Mouse (Mus musculus) erythroblast, embryonic 14.5 days (primary cell): ENCODE data around the gene Eprs. TPM values are rescaled to one million over a fixed set of nuclear protein-coding genes. Genes with fewer than 3 reads are reported as not detected.
"Not testable (repeated sequence)": the region's sequence is repeated elsewhere in the genome, so short reads cannot be mapped to it uniquely, and the experiment has no call there.

Experiments used
- H3K27me3 ChIP-seq: 2 replicates; pipeline ENCODE4 v1.6.1; 2012; ENCODE audit warnings: inconsistent platforms; ENCODE audit not compliant: control insufficient read depth
- H3K36me3 ChIP-seq: 2 replicates; pipeline ENCODE4 v1.6.1; 2012; ENCODE audit warnings: mild to moderate bottlenecking, inconsistent platforms; ENCODE audit not compliant: control insufficient read depth
- H3K4me1 ChIP-seq: 2 replicates; pipeline ENCODE4 v1.6.1; 2012; ENCODE audit warnings: inconsistent platforms; ENCODE audit not compliant: control insufficient read depth
- H3K4me3 ChIP-seq: replicated peaks from 2 replicates; pipeline ENCODE3; 2012; ENCODE audit warnings: moderate library complexity, mild to moderate bottlenecking, inconsistent platforms
- H3K9me3 ChIP-seq: 2 replicates; pipeline ENCODE4 v1.6.1; 2012; ENCODE audit warnings: low read length, inconsistent platforms, mixed read lengths; ENCODE audit not compliant: control insufficient read depth
- GATA1 ChIP-seq: IDR thresholded peaks from 2 replicates; pipeline ENCODE4 v1.6.1; 2012; ENCODE audit warnings: low read length, inconsistent platforms, mixed read lengths
- TAL1 ChIP-seq: IDR thresholded peaks from 3 replicates; pipeline ENCODE4 v1.6.1; 2012; ENCODE audit warnings: low read length, inconsistent platforms, mixed read lengths
- polyA plus RNA-seq: library from polyadenylated mRNA; stranded (reverse); fragments of >175 nt; gene quantifications from 2 replicates; pipeline ENCODE4 v1.2.3, GENCODE M21; 2012

Gene Eprs
- 0.39 and 0.60 TPM in 2 replicates for polyA plus RNA-seq

DNA sequence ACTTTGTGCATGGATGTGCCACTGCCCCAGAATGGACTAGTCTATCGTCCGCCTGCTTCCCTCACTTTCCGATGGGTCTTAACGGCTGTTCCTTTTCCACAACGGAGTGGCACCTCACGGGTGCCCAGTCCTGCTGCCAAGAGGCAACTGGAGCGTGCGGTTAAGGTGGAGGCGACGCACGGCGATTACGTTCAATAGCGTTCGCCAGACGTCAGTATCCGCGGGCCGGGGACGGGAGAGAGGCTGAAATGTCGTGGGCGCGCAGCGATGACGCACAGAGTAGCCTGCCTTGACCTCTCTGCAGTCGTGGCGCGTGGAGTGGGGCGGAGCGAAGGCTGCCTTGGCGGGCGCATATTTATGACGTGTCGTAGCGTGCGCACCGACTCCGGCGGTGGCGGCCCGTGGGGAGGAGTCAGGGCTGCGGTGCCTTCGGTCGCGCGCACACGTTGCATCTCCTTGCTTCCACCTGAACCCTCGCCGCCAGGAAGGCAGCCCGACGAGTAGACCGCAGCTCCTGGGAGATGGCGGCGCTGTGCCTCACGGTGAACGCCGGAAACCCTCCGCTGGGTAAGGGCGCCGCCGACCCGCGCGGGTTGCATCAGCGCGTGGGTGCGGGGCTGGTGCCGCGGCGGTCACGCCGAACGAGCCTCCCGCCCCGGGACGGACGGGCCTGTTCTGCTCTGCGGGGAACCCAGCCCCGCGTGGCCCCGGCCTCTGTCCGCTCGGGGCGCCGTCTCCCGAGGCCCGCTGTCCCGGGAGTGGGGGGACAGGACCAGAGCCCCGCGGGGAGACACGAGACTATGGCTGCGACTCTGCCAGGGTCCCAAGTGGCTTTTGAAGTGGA, at the start of gene Eprs:
Gene Eprs, plus strand, starts transcription at position 368 of the 844 bp plus-strand sequence.
- Histone ChIP-seq H3K27me3 (no peaks in the 10 kb centered on the region), H3K4me1 (peaks cover 32% of the 10 kb centered on the region), H3K36me3 (peaks cover 17% of the 10 kb centered on the region), H3K9me3 (no peaks in the 10 kb centered on the region), H3K4me3 (peak within 1 kb of the TSS; percentile 90)
- no peak for TF ChIP-seq TAL1
- no peak for TF ChIP-seq GATA1

DNA sequence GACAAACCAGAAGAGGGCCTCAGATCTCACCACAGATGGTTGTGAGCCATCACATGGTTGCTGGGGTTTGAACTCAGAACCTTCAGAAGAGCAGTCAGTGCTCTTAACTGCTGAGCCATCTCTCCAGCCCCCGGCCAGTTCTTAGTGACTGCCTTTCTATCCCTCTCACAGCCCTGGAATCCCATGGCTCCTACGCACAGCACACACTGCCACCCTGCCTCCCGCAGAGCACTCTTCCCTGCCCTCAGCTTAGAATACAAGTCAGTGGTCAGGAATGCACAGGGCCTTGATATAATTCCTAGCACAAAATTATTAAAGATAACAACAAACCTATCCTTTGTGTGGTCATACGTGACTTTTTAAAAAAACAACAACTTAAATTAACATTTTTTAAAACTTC, 48.3 kb upstream of the Eprs start:
- TF ChIP-seq TAL1 (no peak), GATA1 (no peak)
- Histone ChIP-seq H3K27me3 (no peaks in the 10 kb centered on the region), H3K4me3 (no peak overlapping the region), H3K4me1 (no peaks in the 10 kb centered on the region), H3K36me3 (peaks cover 68% of the 10 kb centered on the region), H3K9me3 (no peaks in the 10 kb centered on the region; the same call in 1 of the 2 replicates)

- Histone ChIP-seq H3K27me3 (no peaks in the 10 kb centered on the region), H3K4me3 (no peak overlapping the region), H3K36me3 (peaks cover 80% of the 10 kb centered on the region), H3K9me3 (no peaks in the 10 kb centered on the region; the same call in 1 of the 2 replicates), H3K4me1 (no peaks in the 10 kb centered on the region)
- TF ChIP-seq GATA1 = no peak
- no peak for TF ChIP-seq TAL1
These were observed 46.8 kb upstream of the Eprs start for GRCm38 (mm10) chr1:185315846-185316568.

- Histone ChIP-seq H3K36me3 (peaks cover 44% of the 10 kb centered on the region), H3K4me1 (peaks cover 37% of the 10 kb centered on the region), H3K4me3 (peak overlapping the region; percentile 89)
- H3K9me3 ChIP-seq, H3K27me3 ChIP-seq: not testable (repeated sequence)
These were observed 35.0 kb upstream of the Eprs start for GRCm38 (mm10) chr1:185327754-185328345.

DNA sequence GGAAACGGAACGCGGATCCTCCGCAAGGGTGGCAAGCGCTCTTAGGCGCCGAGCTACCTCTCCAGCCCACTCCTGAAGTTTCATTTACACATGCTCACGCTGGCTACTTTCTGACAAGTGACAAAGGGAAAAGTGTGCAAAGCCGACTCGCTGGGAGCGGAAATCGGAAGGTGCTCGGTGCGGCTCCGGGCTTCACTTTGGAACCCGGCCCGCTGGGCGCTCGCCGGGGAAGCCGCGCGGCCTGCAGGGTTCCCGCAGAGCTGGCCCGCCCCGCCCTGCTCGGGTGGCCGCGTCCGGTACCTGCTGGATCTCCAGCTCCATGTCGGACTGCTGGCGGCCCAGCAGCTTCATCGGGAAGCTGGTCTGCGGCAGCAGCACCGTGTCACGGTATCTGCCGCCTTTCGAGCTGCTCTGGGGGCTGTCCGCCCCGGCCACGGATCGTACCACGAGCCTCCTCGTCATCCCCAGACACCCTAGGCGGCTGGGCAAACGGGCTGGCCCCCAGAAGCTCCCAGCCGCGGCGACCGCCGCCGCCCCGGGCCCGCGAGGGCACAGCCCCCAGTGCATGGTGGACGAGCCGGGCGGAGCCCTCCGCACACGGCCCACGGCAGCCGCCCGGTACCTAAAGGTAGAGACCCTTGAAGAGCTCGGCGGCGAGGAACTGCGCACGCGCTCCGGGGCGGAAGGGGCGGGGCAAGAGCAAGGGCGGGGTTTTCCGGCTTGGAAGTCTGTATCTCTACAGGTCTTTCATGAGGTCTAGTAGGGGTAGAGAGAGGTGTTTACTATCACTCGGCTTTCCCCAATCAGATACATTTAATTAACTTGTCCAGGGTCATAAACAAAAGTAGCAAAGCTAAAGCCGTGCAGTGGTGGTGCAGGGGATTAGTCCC, 33.9 kb upstream of the Eprs start, which contains the start of gene Iars2:
Gene Iars2, minus strand, starts transcription at position 676 of the 890 bp plus-strand sequence.
- Histone ChIP-seq H3K9me3 (no peaks in the 10 kb centered on the region), H3K4me3 (peak within 1 kb of the TSS; percentile 89), H3K36me3 (peaks cover 33% of the 10 kb centered on the region), H3K4me1 (peaks cover 41% of the 10 kb centered on the region), H3K27me3 (no peaks in the 10 kb centered on the region)
- TF ChIP-seq GATA1 = no peak

DNA sequence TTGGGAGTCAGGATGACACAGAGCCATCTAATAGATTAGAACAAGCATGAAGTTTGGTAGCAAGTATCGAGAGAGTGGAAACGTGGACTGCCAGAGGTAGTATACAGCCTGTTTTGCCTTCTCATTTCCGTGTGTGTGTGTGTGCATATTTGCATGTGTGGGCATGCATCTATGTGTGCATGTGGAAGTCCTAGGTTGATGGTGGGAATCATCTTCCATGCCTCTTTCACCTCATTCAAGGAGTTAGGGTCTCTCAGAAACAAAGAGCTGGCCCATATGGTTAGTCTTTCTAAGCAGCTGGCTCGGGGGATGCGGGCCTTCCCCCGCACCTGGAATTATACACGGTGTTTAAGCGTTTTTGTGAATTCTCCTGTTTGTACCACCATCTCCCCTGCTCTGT, 33.0 kb upstream of the Eprs start:
- Histone ChIP-seq H3K27me3 (no peaks in the 10 kb centered on the region), H3K9me3 (no peaks in the 10 kb centered on the region), H3K36me3 (peaks cover 26% of the 10 kb centered on the region), H3K4me3 (peak overlapping the region; percentile 89), H3K4me1 (peaks cover 42% of the 10 kb centered on the region)
- TF ChIP-seq TAL1 = no peak
- TF ChIP-seq GATA1 = no peak

GRCm38 (mm10) chr1:185331364-185331763, 31.5 kb upstream of the Eprs start:
- Histone ChIP-seq H3K27me3 (no peaks in the 10 kb centered on the region), H3K4me3 (peak overlapping the region; percentile 64), H3K4me1 (peaks cover 42% of the 10 kb centered on the region), H3K9me3 (no peaks in the 10 kb centered on the region), H3K36me3 (peaks cover 12% of the 10 kb centered on the region)
- TF ChIP-seq TAL1 (no peak), GATA1 (no peak)

DNA sequence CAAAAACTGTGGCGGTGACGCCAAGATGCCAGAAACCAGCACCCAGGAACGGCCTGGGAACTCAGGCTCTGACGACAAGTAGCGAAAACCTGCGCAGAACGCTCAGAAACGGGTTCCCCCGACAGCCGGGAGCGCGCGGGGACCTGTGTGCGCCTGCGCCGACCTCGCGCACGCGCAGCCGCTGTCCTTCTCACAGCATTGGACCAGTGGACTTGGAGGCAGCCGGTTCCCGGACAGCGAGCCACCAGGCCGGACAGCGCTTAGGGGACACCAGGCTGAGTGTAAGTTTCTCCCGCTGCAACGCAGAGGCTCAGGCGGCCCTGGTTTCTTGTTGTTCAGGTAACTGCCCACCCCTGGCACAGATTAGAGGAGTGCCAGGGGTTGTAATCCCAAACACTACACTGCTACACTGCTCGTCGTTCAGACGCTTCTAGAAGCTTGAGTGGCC, 30.8 kb upstream of the Eprs start, which contains the start of gene Bpnt1:
Gene Bpnt1, plus strand, starts transcription at position 167 of the 448 bp plus-strand sequence.
- H3K36me3 ChIP-seq = peaks cover 5% of the 10 kb centered on the region
- TF ChIP-seq GATA1 (no peak), TAL1 (no peak)
- H3K9me3 ChIP-seq = no peaks in the 10 kb centered on the region
- H3K4me3 ChIP-seq = peak within 1 kb of the TSS; percentile 64
- peaks cover 41% of the 10 kb centered on the region for H3K4me1 ChIP-seq
- H3K27me3 ChIP-seq = no peaks in the 10 kb centered on the region

- peaks cover 31% of the 10 kb centered on the region for H3K4me1 ChIP-seq
- no peaks in the 10 kb centered on the region for H3K9me3 ChIP-seq
- H3K4me3 ChIP-seq = no peak overlapping the region
- H3K27me3 ChIP-seq = no peaks in the 10 kb centered on the region
- TF ChIP-seq TAL1 (no peak), GATA1 (no peak)
- H3K36me3 ChIP-seq = no peaks in the 10 kb centered on the region; the same call in 1 of the 2 replicates
These were observed 29.2 kb upstream of the Eprs start for GRCm38 (mm10) chr1:185333651-185334050.
